Mouse (Mus musculus) erythroblast, embryonic 14.5 days (primary cell): ENCODE results near the gene Rasa3.

ENCODE experiments used
- GATA1 ChIP-seq: IDR thresholded peaks from 2 replicates; pipeline ENCODE4 v1.6.1; 2012; ENCODE audit warnings: low read length, inconsistent platforms, mixed read lengths
- TAL1 ChIP-seq: IDR thresholded peaks from 3 replicates; pipeline ENCODE4 v1.6.1; 2012; ENCODE audit warnings: low read length, inconsistent platforms, mixed read lengths

DNA sequence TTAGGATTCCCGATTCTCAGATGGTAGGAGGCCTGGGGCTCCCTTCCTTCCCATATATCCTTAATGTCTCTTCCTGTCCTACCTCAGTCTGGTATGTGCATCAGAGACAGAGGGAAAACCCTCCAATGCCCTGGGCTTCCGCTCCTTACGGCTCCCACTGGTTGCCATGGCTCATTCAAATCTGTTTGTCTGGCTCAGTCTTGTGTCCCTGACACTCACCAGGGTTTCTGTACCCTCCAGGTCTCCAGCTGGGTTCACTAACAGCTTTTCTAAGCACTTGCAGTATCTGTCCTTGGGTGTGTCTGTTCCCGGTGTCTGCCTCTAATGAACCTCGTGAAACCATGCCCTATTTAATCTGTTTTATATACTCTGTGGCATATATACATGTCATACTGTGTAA is 135.9 kb downstream of the Rasa3 start:
- TF ChIP-seq GATA1 (no peak), TAL1 (no peak)
